Mouse (Mus musculus): ENCODE results near the gene Cort. TPM values are rescaled to one million over a fixed set of nuclear protein-coding genes. Genes with fewer than 3 reads are reported as not detected.
"Not testable (repeated sequence)": the region's sequence is repeated elsewhere in the genome, so short reads cannot be mapped to it uniquely, and the experiment has no call there.

Gene Cort
- total RNA-seq, 1 experiment from 2014 or later: not detected

DNA sequence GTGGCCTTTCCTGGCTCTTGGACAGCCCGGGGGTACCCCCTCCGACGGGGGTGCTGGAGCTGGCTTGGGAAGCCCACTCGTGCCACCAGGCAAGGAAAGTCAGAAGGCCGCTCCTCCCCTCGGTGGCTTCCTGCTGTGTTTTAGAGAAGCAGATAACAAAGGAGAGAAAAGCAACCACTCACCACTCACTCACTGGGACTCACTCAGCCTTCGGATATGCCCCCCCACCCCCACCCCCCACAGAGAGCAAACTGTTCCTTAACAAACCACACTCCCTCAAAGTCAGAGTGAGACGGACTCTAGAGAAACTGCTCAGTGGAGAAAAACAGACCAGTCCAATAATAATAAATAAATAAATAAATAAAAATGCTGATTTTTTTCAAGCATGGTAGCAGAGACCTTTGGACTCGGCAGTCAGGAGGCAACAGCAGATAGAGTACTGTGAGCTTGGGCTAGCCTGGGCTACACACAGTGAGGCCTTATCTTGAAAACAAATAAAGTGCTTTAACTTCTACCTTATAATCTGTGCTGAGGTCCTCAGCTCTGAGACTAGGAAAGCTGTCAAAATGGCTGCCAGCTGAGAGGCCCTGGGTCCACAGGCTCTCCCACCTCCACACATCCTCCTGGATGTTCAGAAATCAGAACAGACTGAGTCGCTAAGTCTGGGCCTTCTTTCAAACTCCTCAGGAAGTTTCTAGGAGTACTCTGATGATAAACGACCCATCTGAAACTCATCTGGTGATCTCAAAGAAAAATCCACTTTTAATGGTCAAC, 1.0 kb downstream of the Cort start:
- no peak for ATAC-seq (replicated peaks in 1 of 2; ENCODE audit: insufficient read depth in 1 of 2, low FRiP score in 2 of 2, low TSS enrichment in 1 of 2, low read depth in 1 of 2, poor library complexity in 2 of 2, severe bottlenecking in 2 of 2)

DNA sequence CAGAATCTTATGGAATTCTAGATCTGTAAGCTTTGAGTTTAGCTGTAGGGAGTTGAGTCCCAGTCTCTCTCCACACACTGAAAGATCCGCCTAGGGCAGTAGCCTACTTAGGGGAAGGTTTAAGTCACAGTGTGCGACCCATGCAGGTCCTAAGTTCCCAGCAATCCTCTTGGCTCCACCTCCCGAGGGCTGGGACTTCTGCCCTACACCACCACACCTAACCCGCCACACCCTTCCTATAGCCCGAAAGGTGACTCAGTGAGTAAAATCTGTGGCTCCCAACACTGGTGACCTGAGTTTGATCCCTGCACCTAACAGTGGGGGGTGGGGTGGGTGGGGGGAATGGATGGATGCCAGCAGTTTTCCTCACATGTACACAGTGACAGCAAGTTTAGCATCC, 3.1 kb downstream of the Cort start:
- no peak for ATAC-seq (replicated peaks in 1 of 2; ENCODE audit: insufficient read depth in 1 of 2, low FRiP score in 2 of 2, low TSS enrichment in 1 of 2, low read depth in 1 of 2, poor library complexity in 2 of 2, severe bottlenecking in 2 of 2)

DNA sequence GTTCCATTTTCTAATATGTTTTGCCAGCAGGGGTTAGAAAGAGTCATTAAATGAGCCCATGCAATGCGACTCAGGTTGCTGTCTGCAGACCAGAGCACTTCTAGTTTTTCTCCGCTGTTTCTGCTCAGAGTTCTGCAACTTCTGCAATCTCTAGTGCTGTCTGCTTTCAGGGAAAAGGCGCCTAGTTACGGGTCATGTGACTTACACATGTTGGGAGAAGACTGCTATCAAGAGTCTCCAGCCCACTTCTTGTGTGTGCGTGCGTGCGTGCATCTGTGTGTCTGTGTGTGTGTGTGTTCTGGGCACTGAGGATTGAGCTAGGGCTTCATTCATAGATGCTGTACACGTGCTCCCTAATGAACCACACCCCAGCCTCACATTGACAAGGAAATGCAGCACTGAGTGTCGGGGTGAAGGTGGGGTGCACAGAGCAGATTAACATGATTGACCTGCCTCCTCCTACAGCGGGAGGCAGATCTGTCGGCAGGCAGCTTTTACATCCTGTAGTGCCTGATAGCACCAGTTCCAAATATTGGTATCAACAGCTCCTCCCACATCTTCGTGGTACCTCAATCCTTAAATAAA, 6.5 kb downstream of the Cort start:
- ATAC-seq (replicated peaks in 1 of 2; ENCODE audit: insufficient read depth in 1 of 2, low FRiP score in 2 of 2, low TSS enrichment in 1 of 2, low read depth in 1 of 2, poor library complexity in 2 of 2, severe bottlenecking in 2 of 2): peak; percentile 54 to 62; a peak in 3 of 4 replicates

DNA sequence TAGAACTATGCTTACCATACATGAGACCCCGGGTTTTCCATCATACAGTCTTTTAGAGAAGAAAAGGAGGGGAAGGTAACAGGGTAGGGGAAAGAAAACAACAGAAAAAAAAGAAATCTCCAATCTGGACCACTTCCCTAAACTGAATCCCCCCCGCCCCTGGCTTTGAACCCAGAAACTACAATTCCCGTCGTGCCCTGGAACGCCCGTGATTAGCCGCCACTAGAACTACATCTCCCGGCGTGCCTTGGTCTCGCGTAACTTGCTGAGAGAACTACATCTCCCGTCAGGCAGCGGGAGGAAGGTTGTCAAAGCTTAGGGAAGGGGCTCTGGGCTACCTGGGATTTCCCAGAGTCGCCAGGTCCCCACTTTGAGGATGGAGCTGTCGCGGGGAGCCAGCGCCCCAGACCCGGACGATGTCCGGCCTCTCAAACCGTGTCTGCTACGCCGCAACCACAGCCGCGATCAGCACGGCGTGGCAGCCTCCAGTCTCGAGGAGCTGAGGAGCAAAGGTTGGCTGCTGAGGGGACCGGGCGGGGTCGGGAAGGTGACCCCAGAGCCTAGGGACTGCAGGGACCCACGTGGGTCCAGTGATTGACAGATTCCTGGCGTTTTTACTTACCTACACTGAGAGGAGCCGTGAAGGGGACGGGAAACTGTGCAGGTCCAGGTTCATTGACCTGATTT, 22.5 kb downstream of the Cort start, which contains the start of gene Dffa:
Dffa (plus strand) TSS at position 272 of the 687 bp plus-strand sequence.
- peak; percentile 93 to 95 for ATAC-seq (replicated peaks in 1 of 2; ENCODE audit: insufficient read depth in 1 of 2, low FRiP score in 2 of 2, low TSS enrichment in 1 of 2, low read depth in 1 of 2, poor library complexity in 2 of 2, severe bottlenecking in 2 of 2)

DNA sequence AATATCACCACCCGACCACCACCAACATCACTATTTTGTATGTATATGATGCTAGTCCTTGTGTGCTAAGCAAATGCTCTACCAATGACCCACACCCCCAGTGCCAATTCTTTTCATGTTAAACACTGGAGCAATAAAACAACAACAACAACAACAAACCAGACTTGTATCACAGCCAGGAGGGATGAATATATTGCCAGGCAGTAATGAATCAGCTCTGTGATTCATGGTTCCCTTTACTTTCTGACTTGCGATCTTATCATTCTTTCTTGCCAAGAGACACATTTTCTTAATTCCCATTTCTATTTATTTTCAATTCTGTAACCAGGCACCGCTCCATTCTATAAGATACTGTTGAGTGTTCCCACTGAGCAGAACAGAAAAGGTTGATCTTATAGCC, 25.1 kb downstream of the Cort start:
- no peak for ATAC-seq (replicated peaks in 1 of 2; ENCODE audit: insufficient read depth in 1 of 2, low FRiP score in 2 of 2, low TSS enrichment in 1 of 2, low read depth in 1 of 2, poor library complexity in 2 of 2, severe bottlenecking in 2 of 2)

DNA sequence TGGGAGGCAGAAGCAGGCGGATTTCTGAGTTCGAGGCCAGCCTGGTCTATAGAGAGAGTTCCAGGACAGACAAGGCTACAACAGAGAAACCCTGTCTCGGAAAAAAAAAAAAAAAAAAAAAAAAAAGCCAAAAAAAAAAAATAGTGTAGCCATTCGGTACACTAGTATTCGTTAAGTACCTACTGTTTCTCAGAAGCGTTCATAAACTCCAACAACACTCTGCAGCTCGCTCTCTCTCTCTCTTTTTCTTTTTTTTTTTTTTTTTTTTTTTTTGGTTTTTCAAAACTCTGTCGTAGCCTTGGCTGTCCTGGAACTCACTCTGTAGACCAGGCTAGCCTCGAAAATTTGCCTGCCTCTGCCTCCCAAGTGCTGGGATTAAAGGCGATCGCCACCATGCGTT, 26.1 kb downstream of the Cort start:
- ATAC-seq (replicated peaks in 1 of 2; ENCODE audit: insufficient read depth in 1 of 2, low FRiP score in 2 of 2, low TSS enrichment in 1 of 2, low read depth in 1 of 2, poor library complexity in 2 of 2, severe bottlenecking in 2 of 2): not testable (repeated sequence)

DNA sequence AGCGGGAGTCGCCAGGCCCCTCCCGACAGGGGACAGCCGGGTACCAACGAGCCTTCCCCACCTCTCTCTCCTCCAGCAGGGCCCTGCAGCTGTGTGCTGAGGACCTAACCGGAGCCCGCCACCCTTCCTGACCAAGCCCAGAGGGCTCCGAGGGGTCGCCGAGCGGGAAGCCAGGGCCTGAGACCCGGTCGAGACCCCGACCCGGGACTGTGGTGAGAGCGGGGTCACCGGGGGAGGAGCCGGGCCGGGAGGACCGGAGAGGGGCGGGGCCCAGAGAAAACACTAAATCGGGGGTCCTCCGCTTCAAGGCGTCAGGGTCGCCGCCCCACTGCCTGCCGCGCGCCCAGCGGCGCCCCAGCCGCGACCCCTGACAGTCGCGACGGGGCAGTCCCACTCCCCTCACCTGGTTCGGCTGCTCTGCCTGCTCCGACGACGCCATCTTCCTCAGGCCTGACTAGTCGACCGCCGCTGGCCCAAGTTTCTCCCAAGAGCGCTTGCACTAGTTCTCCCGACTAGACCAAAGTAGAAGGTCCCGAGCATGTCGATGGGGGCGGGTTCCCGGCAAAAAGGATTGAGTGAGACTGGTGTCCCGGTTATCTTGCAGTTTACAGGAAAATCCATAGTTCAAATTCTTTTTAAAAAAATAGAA, 27.1 kb downstream of the Cort start, which contains the start of gene Pex14:
Pex14 (minus strand) TSS at position 508 of the 649 bp plus-strand sequence.
- peak; percentile 70 to 84 for ATAC-seq (replicated peaks in 1 of 2; ENCODE audit: insufficient read depth in 1 of 2, low FRiP score in 2 of 2, low TSS enrichment in 1 of 2, low read depth in 1 of 2, poor library complexity in 2 of 2, severe bottlenecking in 2 of 2)

DNA sequence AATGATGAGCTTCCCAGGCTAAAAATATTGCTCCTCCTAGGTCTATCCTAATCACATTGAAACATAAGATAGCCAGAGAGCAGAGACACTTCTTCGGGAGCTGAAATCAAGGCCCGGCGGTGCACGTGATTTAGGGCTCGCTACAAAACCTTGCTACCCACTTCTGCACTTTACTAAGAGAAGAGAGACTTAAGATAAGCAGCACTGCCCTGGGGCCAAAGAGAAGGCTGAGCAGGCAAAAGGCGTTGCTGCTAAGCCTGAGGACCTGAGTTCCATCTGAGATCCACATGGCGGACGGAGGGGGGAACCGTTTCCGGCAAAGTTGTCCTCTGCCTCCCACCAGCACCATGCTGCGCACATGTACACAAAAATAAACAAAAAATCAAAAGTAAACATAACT, 28.0 kb downstream of the Cort start:
- ATAC-seq (replicated peaks in 1 of 2; ENCODE audit: insufficient read depth in 1 of 2, low FRiP score in 2 of 2, low TSS enrichment in 1 of 2, low read depth in 1 of 2, poor library complexity in 2 of 2, severe bottlenecking in 2 of 2): no peak

DNA sequence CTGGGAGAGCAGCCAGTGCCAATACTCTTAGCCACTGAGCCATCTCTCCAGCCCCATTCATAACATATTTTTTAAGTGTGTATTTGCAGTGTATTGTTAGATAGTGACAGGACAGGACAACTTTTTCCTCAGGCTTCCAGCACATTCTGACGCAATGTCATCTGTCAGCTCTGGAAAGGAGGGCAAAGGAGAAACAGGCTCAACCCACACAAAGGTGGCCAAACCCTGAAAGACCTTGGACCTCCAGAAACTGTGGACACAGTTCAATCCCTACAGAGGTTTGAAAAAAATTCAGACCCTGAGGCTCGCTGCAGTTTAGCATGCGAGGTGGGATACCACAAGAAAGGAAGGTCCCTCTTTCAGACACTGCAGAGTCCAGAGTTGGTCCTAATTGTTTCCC, 28.6 kb downstream of the Cort start:
- no peak for ATAC-seq (replicated peaks in 1 of 2; ENCODE audit: insufficient read depth in 1 of 2, low FRiP score in 2 of 2, low TSS enrichment in 1 of 2, low read depth in 1 of 2, poor library complexity in 2 of 2, severe bottlenecking in 2 of 2)

DNA sequence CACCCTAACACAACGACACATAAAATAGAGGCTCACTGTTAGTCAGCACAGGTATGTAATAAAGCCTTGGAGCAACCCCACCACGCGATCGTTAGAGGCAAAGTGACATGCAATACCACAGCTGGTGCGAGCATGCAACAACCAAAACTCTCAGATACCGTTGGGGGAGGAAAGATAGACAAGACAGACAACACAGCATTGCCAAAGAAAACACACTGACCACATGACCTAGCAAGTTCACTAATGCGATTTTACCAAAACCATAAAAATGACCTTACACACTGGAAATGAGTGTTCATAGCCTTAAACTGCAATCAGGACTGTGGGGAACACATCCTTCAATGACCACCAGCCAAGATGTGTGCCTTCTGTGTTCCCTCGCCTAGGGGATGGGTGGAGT, 35.2 kb downstream of the Cort start:
- no peak for ATAC-seq (replicated peaks in 1 of 2; ENCODE audit: insufficient read depth in 1 of 2, low FRiP score in 2 of 2, low TSS enrichment in 1 of 2, low read depth in 1 of 2, poor library complexity in 2 of 2, severe bottlenecking in 2 of 2)

DNA sequence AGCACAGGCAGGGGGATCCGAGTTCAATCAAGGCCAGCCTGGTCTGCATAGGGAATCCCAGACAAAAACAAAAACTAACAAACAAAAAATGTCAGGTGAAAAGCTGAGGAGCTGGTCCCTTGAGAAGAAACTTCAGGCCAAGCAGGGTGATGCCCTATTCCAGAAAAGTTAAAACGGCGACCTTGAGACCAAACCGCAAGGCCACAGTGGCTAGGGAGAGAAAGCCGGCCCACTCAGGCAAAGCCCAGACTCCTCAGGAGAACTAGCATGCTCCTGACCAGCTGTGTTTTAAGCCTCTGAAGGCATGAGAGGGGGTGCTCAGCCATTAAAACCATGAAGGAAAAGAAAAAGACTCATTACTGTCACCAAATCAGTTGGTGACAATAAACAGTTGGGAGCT, 41.2 kb downstream of the Cort start:
- ATAC-seq (replicated peaks in 1 of 2; ENCODE audit: insufficient read depth in 1 of 2, low FRiP score in 2 of 2, low TSS enrichment in 1 of 2, low read depth in 1 of 2, poor library complexity in 2 of 2, severe bottlenecking in 2 of 2): peak in 1 of 2 experiments; percentile 22; a peak in 1 of 4 replicates

DNA sequence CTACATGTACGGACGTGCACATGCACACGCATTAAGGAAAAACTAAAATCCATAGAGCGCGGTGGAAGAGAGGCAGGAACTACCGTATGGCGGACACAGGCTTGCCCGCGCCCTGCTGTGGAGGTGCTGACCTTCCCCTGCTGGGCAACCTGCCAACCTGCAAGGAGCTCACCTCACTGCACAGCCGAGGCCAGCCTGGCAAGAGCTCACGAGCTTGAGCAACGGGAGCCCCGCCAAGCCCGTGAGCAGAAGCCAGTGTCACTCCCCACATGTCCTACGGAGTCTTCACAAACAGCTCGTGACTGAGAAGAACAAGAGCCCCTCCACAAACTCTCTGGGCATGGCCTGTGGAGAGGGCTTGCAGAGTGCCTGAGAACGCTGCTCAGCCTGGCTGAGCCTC, 45.0 kb downstream of the Cort start:
- no peak for ATAC-seq (replicated peaks in 1 of 2; ENCODE audit: insufficient read depth in 1 of 2, low FRiP score in 2 of 2, low TSS enrichment in 1 of 2, low read depth in 1 of 2, poor library complexity in 2 of 2, severe bottlenecking in 2 of 2)

DNA sequence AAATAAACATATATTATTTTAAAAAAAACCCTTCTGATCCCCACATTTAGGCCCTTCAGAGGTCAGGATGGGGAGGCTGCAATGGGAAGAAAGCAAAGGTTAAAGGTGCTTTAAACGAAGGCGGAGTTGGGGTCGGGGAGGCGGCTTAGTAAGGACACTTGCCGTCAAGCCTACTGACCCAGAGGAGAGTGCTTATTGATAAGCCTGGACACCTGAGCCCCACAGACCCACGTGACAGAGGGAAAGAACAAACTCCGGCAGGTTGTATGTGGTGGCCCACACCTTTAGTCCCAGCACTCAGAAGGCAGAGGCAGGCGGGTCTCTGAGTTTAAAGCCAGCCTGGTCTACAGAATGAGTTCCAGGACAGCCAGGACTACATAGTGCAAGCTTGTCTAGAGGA, 46.5 kb downstream of the Cort start:
- ATAC-seq (replicated peaks in 1 of 2; ENCODE audit: insufficient read depth in 1 of 2, low FRiP score in 2 of 2, low TSS enrichment in 1 of 2, low read depth in 1 of 2, poor library complexity in 2 of 2, severe bottlenecking in 2 of 2): no peak

DNA sequence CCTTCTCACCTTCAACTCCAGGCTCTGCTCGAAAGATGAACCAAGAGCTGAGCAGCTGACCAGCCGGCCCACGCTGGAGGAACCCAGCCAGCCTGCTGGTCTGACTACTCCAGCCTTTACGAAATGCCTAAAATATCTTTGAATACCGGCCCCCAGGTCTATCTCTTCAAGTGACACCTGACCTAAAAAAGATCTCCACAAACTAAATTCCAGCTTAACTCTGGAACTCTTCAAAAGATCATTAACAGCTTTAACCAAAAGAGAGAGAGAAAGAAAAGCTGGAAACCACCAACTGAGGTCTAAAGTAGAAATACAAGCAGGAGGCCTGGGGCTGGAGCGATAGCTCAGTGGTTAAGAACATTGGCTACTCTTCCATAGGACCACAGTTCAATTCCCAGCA, 46.9 kb downstream of the Cort start:
- no peak for ATAC-seq (replicated peaks in 1 of 2; ENCODE audit: insufficient read depth in 1 of 2, low FRiP score in 2 of 2, low TSS enrichment in 1 of 2, low read depth in 1 of 2, poor library complexity in 2 of 2, severe bottlenecking in 2 of 2)

DNA sequence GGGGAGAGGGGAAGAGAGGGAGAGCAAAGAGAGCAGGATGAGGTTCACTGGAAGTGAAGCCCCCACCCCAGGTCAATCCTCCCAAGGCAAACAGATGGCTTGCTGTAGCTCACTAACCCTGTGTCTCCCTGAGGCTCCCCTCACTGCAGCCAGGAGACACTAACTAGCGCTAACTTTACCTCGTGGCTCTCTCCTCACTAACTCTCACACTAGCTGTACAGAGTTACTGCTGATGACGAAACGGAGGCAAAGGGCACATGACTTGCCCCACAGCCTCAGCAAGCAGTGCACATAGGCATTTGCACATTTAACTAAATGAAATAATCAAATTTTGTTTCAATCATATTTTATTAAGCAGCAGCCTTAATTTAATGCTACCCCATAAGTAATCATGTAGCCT, 48.3 kb downstream of the Cort start:
- ATAC-seq (replicated peaks in 1 of 2; ENCODE audit: insufficient read depth in 1 of 2, low FRiP score in 2 of 2, low TSS enrichment in 1 of 2, low read depth in 1 of 2, poor library complexity in 2 of 2, severe bottlenecking in 2 of 2): no peak

DNA sequence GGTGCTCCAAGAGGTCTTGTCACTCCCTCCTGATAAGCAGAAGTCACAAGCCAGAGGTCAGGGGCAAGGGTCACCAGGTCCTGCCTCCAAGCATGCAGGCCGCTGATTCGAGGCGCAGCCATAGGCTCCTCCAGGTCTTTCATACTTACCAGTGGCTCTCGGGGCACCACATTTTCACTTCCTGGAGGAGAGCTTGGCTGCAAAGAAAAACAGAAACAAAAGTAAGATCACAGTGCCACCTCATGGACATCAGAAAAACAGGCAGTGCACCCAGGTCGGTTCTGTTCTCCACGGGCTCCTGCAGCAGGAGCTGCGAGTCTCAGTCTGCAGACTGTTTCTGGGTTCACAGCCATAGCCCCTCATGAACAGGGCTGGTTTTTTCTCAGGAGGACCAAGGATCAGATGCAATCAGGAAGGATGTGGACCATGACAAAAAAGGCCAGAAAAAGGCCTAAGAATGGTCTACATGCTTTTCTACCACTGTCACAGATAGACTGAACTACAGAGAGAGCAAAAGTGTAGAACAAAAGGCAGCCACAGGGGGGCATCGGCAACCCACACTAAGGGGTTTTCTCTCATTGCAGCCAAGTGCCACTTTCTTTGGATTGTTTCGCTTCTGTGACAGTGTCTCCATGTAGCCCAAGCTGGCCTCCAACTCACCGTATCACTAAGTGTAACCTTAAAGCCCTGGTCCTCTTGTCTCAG, 50.5 kb downstream of the Cort start:
- ATAC-seq (replicated peaks in 1 of 2; ENCODE audit: insufficient read depth in 1 of 2, low FRiP score in 2 of 2, low TSS enrichment in 1 of 2, low read depth in 1 of 2, poor library complexity in 2 of 2, severe bottlenecking in 2 of 2): peak; percentile 91 to 94

DNA sequence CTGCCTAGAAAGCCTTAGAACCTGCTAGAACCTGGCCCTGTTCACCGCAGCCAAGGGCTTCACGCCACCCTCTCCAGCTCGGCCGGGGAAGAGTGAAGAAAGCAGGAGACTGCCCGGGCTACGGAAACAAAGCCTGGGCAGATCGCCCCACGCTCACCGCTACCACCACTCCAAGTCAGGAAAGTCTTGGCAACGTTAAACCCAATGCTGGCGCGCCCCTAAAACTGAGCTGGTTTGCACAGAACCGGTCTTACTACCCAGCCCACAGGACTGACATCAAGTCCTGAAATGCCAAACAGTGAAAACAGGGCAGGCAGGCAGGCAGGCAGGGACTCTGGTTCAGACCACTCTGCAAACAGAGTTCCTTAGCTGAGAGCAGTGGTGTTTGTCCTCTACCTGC, 51.5 kb downstream of the Cort start:
- ATAC-seq (replicated peaks in 1 of 2; ENCODE audit: insufficient read depth in 1 of 2, low FRiP score in 2 of 2, low TSS enrichment in 1 of 2, low read depth in 1 of 2, poor library complexity in 2 of 2, severe bottlenecking in 2 of 2): no peak
